Mouse (Mus musculus) heart, adult 2 months (tissue): ENCODE measurements around the gene Snx9. TPM values are rescaled to one million over a fixed set of nuclear protein-coding genes. Genes with fewer than 3 reads are reported as not detected.
A peak's percentile ranks its signal among the peaks of the same experiment; 100 is the strongest.

Experiments used
- DNase-seq, 2 experiments: peaks; one replicate each; pipeline ENCODE4 v3.0.0; 2021
- H3K27ac ChIP-seq: fragments of 200-600 bp; 2 replicates; pipeline ENCODE4 v1.8.1; 2022
- H3K27me3 ChIP-seq: fragments of 200-500 bp; 2 replicates; pipeline ENCODE4 v1.6.1; 2012; ENCODE audit warnings: mild to moderate bottlenecking, low read length, inconsistent platforms, mixed read lengths; ENCODE audit not compliant: control insufficient read depth, insufficient read depth
- H3K36me3 ChIP-seq: fragments of 200-500 bp; 2 replicates; pipeline ENCODE4 v1.6.1; 2012; ENCODE audit warnings: low read length, inconsistent platforms; ENCODE audit not compliant: control insufficient read depth, insufficient read depth
- H3K4me1 ChIP-seq: fragments of 200-500 bp; 2 replicates; pipeline ENCODE4 v1.6.1; 2011; ENCODE audit warnings: low read length; ENCODE audit not compliant: control insufficient read depth, insufficient read depth
- H3K4me3 ChIP-seq: fragments of 200-600 bp; 2 replicates; pipeline ENCODE4 v1.8.1; 2022
- H3K79me2 ChIP-seq: fragments of 200-500 bp; replicated peaks from 2 replicates; pipeline ENCODE4 v1.6.1; 2012; ENCODE audit warnings: mild to moderate bottlenecking, inconsistent platforms, low read length, moderate library complexity, mixed read lengths; ENCODE audit not compliant: control insufficient read depth, insufficient read depth
- H3K9ac ChIP-seq: fragments of 200-500 bp; 2 replicates; pipeline ENCODE4 v1.6.1; 2012; ENCODE audit warnings: low read depth, mild to moderate bottlenecking, control low read depth, inconsistent platforms, low read length, mixed read lengths
- CTCF ChIP-seq: fragments of 200-600 bp; IDR thresholded peaks from 2 replicates; pipeline ENCODE4 v1.8.1; 2022; ENCODE audit warnings: antibody characterized with exemption, mild to moderate bottlenecking, moderate library complexity
- EP300 ChIP-seq: fragments of 200-500 bp; IDR thresholded peaks from 2 replicates; pipeline ENCODE4 v1.6.1; 2011; ENCODE audit warnings: low read depth, low read length, control low read depth; ENCODE audit not compliant: insufficient read depth
- POLR2A ChIP-seq: fragments of 200-500 bp; IDR thresholded peaks from 2 replicates; pipeline ENCODE4 v1.6.1; 2011; ENCODE audit warnings: mild to moderate bottlenecking, low read depth, low read length, control low read depth; ENCODE audit not compliant: insufficient read depth
- WGBS: fragments of 180-500 bp; shearing (Covaris S2); methylation state at CpG from one replicate; pipeline ENCODE4 v1.1.7; 2018; 5-methylcytosine and 5-hydroxymethylcytosine counted together
- intact Hi-C: fragments of 180-260 bp; cut with DNase I; formaldehyde crosslinking; loops from one replicate; pipeline ENCODE4 v1.15.1; 2025
- polyA plus RNA-seq: library from polyadenylated mRNA; depleted of rRNA; stranded (reverse); fragments of >200 nt; gene quantifications from 2 replicates; pipeline ENCODE4 v1.2.3, GENCODE M21; 2012
- total RNA-seq, 2 experiments: library from RNA; stranded (reverse); gene quantifications; 2 replicates each; pipeline ENCODE4 v1.2.3; 2021

Snx9 gene
- total and polyA plus RNA-seq, 3 experiments = 16.7 to 31.9 (median 30.2) TPM

DNA sequence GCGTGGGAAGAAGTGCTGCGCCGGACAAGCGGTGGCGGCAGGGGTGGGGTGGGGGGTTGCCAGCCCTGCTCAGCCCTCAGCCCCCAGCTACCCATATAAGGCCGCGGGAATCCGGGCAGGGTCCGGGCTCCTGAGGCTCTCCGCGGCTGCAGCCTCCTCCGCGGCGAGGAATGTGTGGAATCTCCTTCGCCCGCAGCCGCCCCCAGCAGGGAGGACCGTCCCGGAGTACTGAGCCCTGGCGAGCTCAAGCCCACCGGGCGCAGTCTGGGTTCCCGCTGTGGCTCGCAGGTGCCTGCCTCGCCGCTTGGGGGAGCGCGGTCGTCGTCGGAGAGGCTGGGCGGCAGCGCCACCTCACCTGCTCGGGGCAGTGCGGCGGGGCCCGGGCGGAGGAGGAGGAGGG lies 99.7 kb downstream of the Snx9 start:
- WGBS = 1% methylated on average over 34 of the region's 38 CpGs
- Histone ChIP-seq H3K4me1 (peaks cover 5% of the 10 kb centered on the region), H3K27me3 (no peaks in the 10 kb centered on the region), H3K27ac (peak overlapping the region; percentile 38; the same call in 1 of the 2 replicates), H3K36me3 (no peaks in the 10 kb centered on the region), H3K79me2 (no peaks in the 10 kb centered on the region), H3K9ac (peak overlapping the region; percentile 74), H3K4me3 (peak overlapping the region; percentile 40)
- TF ChIP-seq EP300 (peak; percentile 52; the same call in 1 of the 2 replicates), POLR2A (no peak), CTCF (peak; percentile 78)
- peak; percentile 88 to 89 for DNase-seq
- intact Hi-C loops = loop anchor here (1.0 kb wide), 3 partner anchors 38 to 79 kb away; no protein-coding TSS in a partner anchor

GRCm38 (mm10) chr17:5941230-5942043 lies 100.3 kb downstream of the Snx9 start, which contains the start of gene Synj2:
TSS of gene Synj2 (plus strand) at chr17:5941280.
- Histone ChIP-seq H3K27ac (peak within 1 kb of the TSS; percentile 89), H3K79me2 (no peaks in the 10 kb centered on the region), H3K4me3 (peak within 1 kb of the TSS; percentile 82), H3K4me1 (peaks cover 5% of the 10 kb centered on the region), H3K27me3 (no peaks in the 10 kb centered on the region), H3K36me3 (no peaks in the 10 kb centered on the region), H3K9ac (peak within 1 kb of the TSS; percentile 90)
- DNase-seq = peak; percentile 79 to 82
- intact Hi-C loops = loop anchor here (1.0 kb wide), 3 partner anchors 37 to 78 kb away; no protein-coding TSS in a partner anchor
- WGBS = under 1% methylated on average over 43 of the region's 52 CpGs
- TF ChIP-seq CTCF (no peak), EP300 (0 out of 2 replicates have a peak, but pooled peaks have one; percentile 26)

- Histone ChIP-seq H3K27ac (peak overlapping the region; percentile 89), H3K4me3 (peak overlapping the region; percentile 82)
- WGBS = 53% methylated on average over 3 of the region's 3 CpGs
Measured at GRCm38 (mm10) chr17:5942156-5942555, 101.0 kb downstream of the Snx9 start.

DNA sequence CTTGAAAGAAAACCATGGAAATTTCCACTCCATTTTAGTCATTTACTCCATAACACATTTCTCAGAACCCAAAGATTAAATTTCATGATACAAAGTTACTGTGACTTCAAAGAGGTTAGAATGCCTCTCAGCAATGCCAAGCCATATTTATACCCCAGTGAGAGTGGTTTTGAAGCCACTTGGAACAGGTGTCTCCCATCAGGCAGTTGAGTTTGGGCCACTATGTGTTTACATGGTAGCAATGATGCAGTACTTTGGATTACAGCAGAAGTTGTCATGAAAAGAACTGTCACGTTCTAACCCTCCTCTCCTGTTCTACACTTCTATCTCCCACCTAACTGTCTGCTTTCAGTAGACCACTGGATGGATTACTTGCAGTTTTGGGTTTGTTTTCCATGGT lies 101.9 kb downstream of the Snx9 start:
- intact Hi-C loops = no loop called here
- 42% methylated on average over 1 of the region's 1 CpGs for WGBS
- no peaks in the 10 kb centered on the region for H3K79me2 ChIP-seq
- H3K9ac ChIP-seq = no peak overlapping the region
- no peaks in the 10 kb centered on the region for H3K36me3 ChIP-seq
- no peak for DNase-seq
- no peak overlapping the region for H3K4me3 ChIP-seq
- H3K27me3 ChIP-seq = no peaks in the 10 kb centered on the region
- peaks cover 5% of the 10 kb centered on the region for H3K4me1 ChIP-seq
- TF ChIP-seq POLR2A (no peak), EP300 (no peak), CTCF (no peak)
- H3K27ac ChIP-seq = peak overlapping the region; percentile 89; the same call in 1 of the 2 replicates

More at GRCm38 (mm10) chr17:5942156-5942555, 101.0 kb downstream of the Snx9 start:
- intact Hi-C loops = no loop called here
- Histone ChIP-seq H3K27me3 (no peaks in the 10 kb centered on the region), H3K9ac (no peak overlapping the region), H3K36me3 (no peaks in the 10 kb centered on the region), H3K79me2 (no peaks in the 10 kb centered on the region), H3K4me1 (peaks cover 5% of the 10 kb centered on the region)
- DNase-seq = no peak
- TF ChIP-seq EP300 (no peak), CTCF (no peak), POLR2A (no peak)

DNA sequence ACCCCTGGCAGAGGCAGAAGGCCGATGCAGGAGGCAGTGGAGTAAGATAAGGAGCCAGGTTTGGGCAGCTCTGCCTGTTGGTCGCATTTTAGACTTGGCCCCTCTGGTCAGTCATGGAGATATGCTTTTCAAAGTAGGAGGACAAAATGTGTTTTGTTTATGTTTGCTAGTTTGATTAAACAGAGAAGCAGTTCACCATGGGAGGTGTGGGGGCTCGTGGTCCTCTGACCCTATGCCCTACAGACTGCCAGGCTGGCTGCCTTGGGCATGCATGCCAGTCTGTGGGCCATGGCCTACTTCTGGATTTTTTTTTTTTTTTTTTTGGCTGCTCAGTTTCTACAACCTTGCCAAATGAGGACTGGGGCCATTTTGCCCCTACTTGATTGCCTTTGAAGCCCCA lies 105.9 kb downstream of the Snx9 start:
- no peaks in the 10 kb centered on the region for H3K36me3 ChIP-seq
- DNase-seq = no peak
- 50% methylated on average over 3 of the region's 3 CpGs for WGBS
- H3K9ac ChIP-seq = no peak overlapping the region
- no peak overlapping the region for H3K4me3 ChIP-seq
- peaks cover 2% of the 10 kb centered on the region; the same call in 1 of the 2 replicates for H3K79me2 ChIP-seq
- H3K27ac ChIP-seq = no peak overlapping the region
- peaks cover 5% of the 10 kb centered on the region for H3K4me1 ChIP-seq
- intact Hi-C loops = no loop called here
- TF ChIP-seq POLR2A (no peak), CTCF (no peak), EP300 (no peak)
- no peaks in the 10 kb centered on the region for H3K27me3 ChIP-seq

DNA sequence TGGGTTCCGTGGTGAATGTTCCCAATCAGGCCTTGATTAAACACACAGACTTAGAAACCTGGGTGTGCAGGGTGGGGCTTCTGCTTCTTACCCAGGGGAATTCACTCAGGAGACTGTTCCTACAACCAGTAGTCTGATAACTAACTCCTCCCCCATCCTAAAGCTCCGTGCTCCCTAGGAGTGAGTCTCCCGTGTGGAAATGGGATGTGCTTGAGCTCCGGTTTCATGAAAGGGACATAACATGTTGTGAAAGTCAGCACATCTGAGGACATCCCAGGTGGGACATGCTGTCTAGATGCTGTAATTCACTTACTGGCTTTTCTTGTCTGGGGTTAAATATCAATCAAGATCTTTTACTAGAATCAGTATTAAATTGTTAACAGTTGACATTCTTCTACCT lies 111.3 kb downstream of the Snx9 start:
- H3K9ac ChIP-seq = no peak overlapping the region
- H3K79me2 ChIP-seq = peaks cover 2% of the 10 kb centered on the region; the same call in 1 of the 2 replicates
- DNase-seq = peak in 1 of 2 experiments; percentile 8
- H3K4me3 ChIP-seq = no peak overlapping the region
- no peak for TF ChIP-seq POLR2A
- TF ChIP-seq CTCF = no peak
- no peak for TF ChIP-seq EP300
- WGBS = 65% methylated on average over 4 of the region's 4 CpGs
- intact Hi-C loops = no loop called here
- H3K27me3 ChIP-seq = no peaks in the 10 kb centered on the region
- no peaks in the 10 kb centered on the region for H3K36me3 ChIP-seq
- H3K27ac ChIP-seq = no peak overlapping the region
- peaks cover 7% of the 10 kb centered on the region; the same call in 1 of the 2 replicates for H3K4me1 ChIP-seq
